Mouse (Mus musculus) lung, adult 2 months (tissue): Measurements from ENCODE around the gene Serinc5.

Source experiments
- CTCF ChIP-seq: fragments of 200-500 bp; IDR thresholded peaks from 2 replicates; pipeline ENCODE4 v1.5.1; 2011; ENCODE audit warnings: mild to moderate bottlenecking, low read length, control low read depth; ENCODE audit not compliant: insufficient read depth
- POLR2A ChIP-seq: fragments of 200-500 bp; IDR thresholded peaks from 2 replicates; pipeline ENCODE4 v1.6.1; 2011; ENCODE audit warnings: low read depth, mild to moderate bottlenecking, control low read depth, low read length, borderline replicate concordance; ENCODE audit errors: extremely low read depth

DNA sequence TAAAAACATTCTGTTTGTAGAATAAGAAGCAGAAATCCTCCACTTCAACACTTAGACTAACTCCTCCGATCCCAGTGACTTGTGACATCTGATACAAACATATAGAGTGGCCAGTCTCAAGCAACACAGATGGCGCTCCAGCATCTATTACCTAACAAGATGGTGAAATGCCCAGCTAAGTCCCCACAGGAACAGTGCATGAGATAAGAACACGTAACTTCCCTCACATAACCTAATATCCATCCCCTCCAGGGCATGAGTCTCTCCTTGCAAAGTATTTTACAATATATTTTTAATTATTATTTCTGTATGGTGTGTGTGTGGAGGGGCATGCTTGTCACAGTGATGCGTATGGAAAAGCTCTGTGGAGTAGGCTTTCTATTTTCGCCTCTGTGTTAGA is 15.8 kb downstream of the Serinc5 start:
- TF ChIP-seq CTCF: no peak
- no peak for TF ChIP-seq POLR2A
